Mouse (Mus musculus): ENCODE results near the gene Copg1.

The Copg1 gene

GRCm38 (mm10) chr6:87876068-87876643, 11.5 kb upstream of the Copg1 start:
- no peak for DNase-seq

GRCm38 (mm10) chr6:87879010-87879409, 8.6 kb upstream of the Copg1 start:
- DNase-seq = no peak

GRCm38 (mm10) chr6:87879628-87880027, 8.0 kb upstream of the Copg1 start:
- DNase-seq = no peak

GRCm38 (mm10) chr6:87882221-87882620, 5.4 kb upstream of the Copg1 start:
- DNase-seq = no peak

GRCm38 (mm10) chr6:87882816-87883215, 4.8 kb upstream of the Copg1 start:
- DNase-seq = peak; percentile 6

GRCm38 (mm10) chr6:87886721-87887120, 893 bp upstream of the Copg1 start:
- DNase-seq = no peak

- no peak for DNase-seq
These were observed 6.3 kb downstream of the Copg1 start for GRCm38 (mm10) chr6:87893931-87894330.

GRCm38 (mm10) chr6:87898028-87898427, 10.4 kb downstream of the Copg1 start:
- no peak for DNase-seq

GRCm38 (mm10) chr6:87906632-87907031, 19.0 kb downstream of the Copg1 start:
- DNase-seq = peak; percentile 48

GRCm38 (mm10) chr6:87909181-87909580, 21.6 kb downstream of the Copg1 start:
- no peak for DNase-seq

GRCm38 (mm10) chr6:87911559-87911958, 23.9 kb downstream of the Copg1 start:
- no peak for DNase-seq

GRCm38 (mm10) chr6:87913661-87914325, 26.2 kb downstream of the Copg1 start, which contains the start of gene Hmces:
Gene Hmces, plus strand, starts transcription at chr6:87913935.
- DNase-seq = peak; percentile 87

- DNase-seq = no peak
These were observed 26.9 kb downstream of the Copg1 start for GRCm38 (mm10) chr6:87914326-87915102.

- DNase-seq = no peak
These were observed 28.3 kb downstream of the Copg1 start for GRCm38 (mm10) chr6:87915939-87916338.

- DNase-seq = no peak
These were observed 33.6 kb downstream of the Copg1 start for GRCm38 (mm10) chr6:87921201-87921600.

- no peak for DNase-seq
These were observed 36.0 kb downstream of the Copg1 start for GRCm38 (mm10) chr6:87923624-87924023.

- no peak for DNase-seq
These were observed 47.4 kb downstream of the Copg1 start for GRCm38 (mm10) chr6:87935037-87935436.

- peak; percentile 96 for DNase-seq
These were observed 49.7 kb downstream of the Copg1 start for GRCm38 (mm10) chr6:87937178-87937788.

- DNase-seq = no peak
These were observed 51.3 kb downstream of the Copg1 start for GRCm38 (mm10) chr6:87938941-87939340.

GRCm38 (mm10) chr6:87942179-87942578, 54.6 kb downstream of the Copg1 start:
- no peak for DNase-seq

GRCm38 (mm10) chr6:87962457-87962856, 74.8 kb downstream of the Copg1 start:
- DNase-seq = peak; percentile 13
